Mouse (Mus musculus): ENCODE data around the gene Isca2. TPM values are rescaled to one million over a fixed set of nuclear protein-coding genes. Genes with fewer than 3 reads are reported as not detected.

Isca2 gene
- total and polyA plus RNA-seq, 2 experiments from 2014 or later: 109 to 159 TPM

GRCm38 (mm10) chr12:84786091-84786490 lies 13.0 kb downstream of the Isca2 start:
- H3K4me2 ChIP-seq (ENCODE audit: low read depth, low read length): no peak overlapping the region
- no peak overlapping the region for H3K9ac ChIP-seq (replicated peaks; ENCODE audit: low read depth, low read length)
- no peaks in the 10 kb centered on the region for H3K36me3 ChIP-seq (replicated peaks; ENCODE audit: control insufficient read depth, insufficient read depth, low read length)
- DNase-seq (ENCODE audit: low spot score): no peak
- H3K4me3 ChIP-seq (ENCODE audit: low read depth, low read length): no peak overlapping the region
- no peaks in the 10 kb centered on the region for H3K4me1 ChIP-seq (ENCODE audit: control insufficient read depth, insufficient read depth)
- ATAC-seq (ENCODE audit: insufficient read depth, low read depth): no peak
- WGBS: 74% methylated on average over 5 of the region's 5 CpGs
- TF ChIP-seq EP300 (IDR thresholded peaks at IDR 0.05; ENCODE audit: low read depth) (no peak), CTCF (IDR thresholded peaks at IDR 0.05; ENCODE audit: low read depth) (no peak)
- H3K9me3 ChIP-seq (replicated peaks; ENCODE audit: control insufficient read depth, low read length): no peaks in the 10 kb centered on the region
- peaks cover 68% of the 10 kb centered on the region for H3K27me3 ChIP-seq (ENCODE audit: control insufficient read depth, insufficient read depth, low read length)
- no peak overlapping the region for H3K27ac ChIP-seq (ENCODE audit: low read depth)

- no peak overlapping the region for H3K4me3 ChIP-seq (ENCODE audit: low read depth, low read length)
- no peak for ATAC-seq (ENCODE audit: insufficient read depth, low read depth)
- no peak for DNase-seq (ENCODE audit: low spot score)
- H3K36me3 ChIP-seq (replicated peaks; ENCODE audit: control insufficient read depth, insufficient read depth, low read length): no peaks in the 10 kb centered on the region
- TF ChIP-seq CTCF (IDR thresholded peaks at IDR 0.05; ENCODE audit: low read depth) (no peak), EP300 (IDR thresholded peaks at IDR 0.05; ENCODE audit: low read depth) (no peak)
- H3K27ac ChIP-seq (ENCODE audit: low read depth): no peak overlapping the region
- H3K27me3 ChIP-seq (ENCODE audit: control insufficient read depth, insufficient read depth, low read length): peaks cover 97% of the 10 kb centered on the region
- H3K4me2 ChIP-seq (ENCODE audit: low read depth, low read length): no peak overlapping the region
- no peaks in the 10 kb centered on the region for H3K9me3 ChIP-seq (replicated peaks; ENCODE audit: control insufficient read depth, low read length)
- WGBS: 43% methylated on average over 10 of the region's 10 CpGs
- H3K9ac ChIP-seq (replicated peaks; ENCODE audit: low read depth, low read length): no peak overlapping the region
- H3K4me1 ChIP-seq (ENCODE audit: control insufficient read depth, insufficient read depth): no peaks in the 10 kb centered on the region
Observed at GRCm38 (mm10) chr12:84790853-84791252, 17.8 kb downstream of the Isca2 start.

GRCm38 (mm10) chr12:84792629-84793028 lies 19.6 kb downstream of the Isca2 start:
- Histone ChIP-seq H3K9ac (replicated peaks; ENCODE audit: low read depth, low read length) (no peak overlapping the region), H3K9me3 (replicated peaks; ENCODE audit: control insufficient read depth, low read length) (no peaks in the 10 kb centered on the region), H3K36me3 (replicated peaks; ENCODE audit: control insufficient read depth, insufficient read depth, low read length) (no peaks in the 10 kb centered on the region), H3K27ac (ENCODE audit: low read depth) (no peak overlapping the region), H3K27me3 (ENCODE audit: control insufficient read depth, insufficient read depth, low read length) (peaks cover 98% of the 10 kb centered on the region), H3K4me3 (ENCODE audit: low read depth, low read length) (no peak overlapping the region), H3K4me2 (ENCODE audit: low read depth, low read length) (no peak overlapping the region), H3K4me1 (ENCODE audit: control insufficient read depth, insufficient read depth) (no peaks in the 10 kb centered on the region)
- whole genome bisulfite sequencing: 71% methylated on average over 4 of the region's 4 CpGs
- TF ChIP-seq EP300 (IDR thresholded peaks at IDR 0.05; ENCODE audit: low read depth) (no peak), CTCF (IDR thresholded peaks at IDR 0.05; ENCODE audit: low read depth) (no peak)
- no peak for DNase-seq (ENCODE audit: low spot score)
- no peak for ATAC-seq (ENCODE audit: insufficient read depth, low read depth)

- H3K9me3 ChIP-seq (replicated peaks; ENCODE audit: control insufficient read depth, low read length): no peaks in the 10 kb centered on the region
- WGBS: 70% methylated on average over 8 of the region's 8 CpGs
- TF ChIP-seq EP300 (IDR thresholded peaks at IDR 0.05; ENCODE audit: low read depth): no peak
- TF ChIP-seq CTCF (IDR thresholded peaks at IDR 0.05; ENCODE audit: low read depth): no peak
- DNase-seq (ENCODE audit: low spot score) (no peak), ATAC-seq (ENCODE audit: insufficient read depth, low read depth) (no peak)
- no peak overlapping the region for H3K27ac ChIP-seq (ENCODE audit: low read depth)
- H3K27me3 ChIP-seq (ENCODE audit: control insufficient read depth, insufficient read depth, low read length): peaks cover 100% of the 10 kb centered on the region
- H3K9ac ChIP-seq (replicated peaks; ENCODE audit: low read depth, low read length): no peak overlapping the region
- H3K4me3 ChIP-seq (ENCODE audit: low read depth, low read length): no peak overlapping the region
- H3K36me3 ChIP-seq (replicated peaks; ENCODE audit: control insufficient read depth, insufficient read depth, low read length): no peaks in the 10 kb centered on the region
- no peaks in the 10 kb centered on the region for H3K4me1 ChIP-seq (ENCODE audit: control insufficient read depth, insufficient read depth)
- H3K4me2 ChIP-seq (ENCODE audit: low read depth, low read length): no peak overlapping the region
Observed at GRCm38 (mm10) chr12:84794647-84795046, 21.6 kb downstream of the Isca2 start.

- ATAC-seq (ENCODE audit: insufficient read depth, low read depth) (no peak), DNase-seq (ENCODE audit: low spot score) (no peak)
- 85% methylated on average over 13 of the region's 13 CpGs for WGBS
- Histone ChIP-seq H3K4me3 (ENCODE audit: low read depth, low read length) (no peak overlapping the region), H3K9me3 (replicated peaks; ENCODE audit: control insufficient read depth, low read length) (no peaks in the 10 kb centered on the region), H3K9ac (replicated peaks; ENCODE audit: low read depth, low read length) (no peak overlapping the region), H3K4me2 (ENCODE audit: low read depth, low read length) (no peak overlapping the region), H3K27ac (ENCODE audit: low read depth) (no peak overlapping the region), H3K27me3 (ENCODE audit: control insufficient read depth, insufficient read depth, low read length) (peaks cover 93% of the 10 kb centered on the region), H3K36me3 (replicated peaks; ENCODE audit: control insufficient read depth, insufficient read depth, low read length) (no peaks in the 10 kb centered on the region), H3K4me1 (ENCODE audit: control insufficient read depth, insufficient read depth) (no peaks in the 10 kb centered on the region)
- TF ChIP-seq EP300 (IDR thresholded peaks at IDR 0.05; ENCODE audit: low read depth) (no peak), CTCF (IDR thresholded peaks at IDR 0.05; ENCODE audit: low read depth) (no peak)
Observed at GRCm38 (mm10) chr12:84799086-84799485, 26.0 kb downstream of the Isca2 start.

- no peak overlapping the region for H3K4me2 ChIP-seq (ENCODE audit: low read depth, low read length)
- no peak overlapping the region for H3K4me3 ChIP-seq (ENCODE audit: low read depth, low read length)
- H3K36me3 ChIP-seq (replicated peaks; ENCODE audit: control insufficient read depth, insufficient read depth, low read length): no peaks in the 10 kb centered on the region
- H3K27ac ChIP-seq (ENCODE audit: low read depth): no peak overlapping the region
- H3K27me3 ChIP-seq (ENCODE audit: control insufficient read depth, insufficient read depth, low read length): peaks cover 93% of the 10 kb centered on the region
- WGBS: 24% methylated on average over 4 of the region's 4 CpGs
- peak; percentile 62 for ATAC-seq (ENCODE audit: insufficient read depth, low read depth)
- H3K9ac ChIP-seq (replicated peaks; ENCODE audit: low read depth, low read length): no peak overlapping the region
- peaks cover 5% of the 10 kb centered on the region for H3K4me1 ChIP-seq (ENCODE audit: control insufficient read depth, insufficient read depth)
- H3K9me3 ChIP-seq (replicated peaks; ENCODE audit: control insufficient read depth, low read length): no peaks in the 10 kb centered on the region
- TF ChIP-seq EP300 (IDR thresholded peaks at IDR 0.05; ENCODE audit: low read depth): no peak
- no peak for TF ChIP-seq CTCF (IDR thresholded peaks at IDR 0.05; ENCODE audit: low read depth)
- peak; percentile 65 for DNase-seq (ENCODE audit: low spot score)
Observed at GRCm38 (mm10) chr12:84800419-84800818, 27.4 kb downstream of the Isca2 start.

Data from heart, postnatal 0 days (tissue).